Mouse (Mus musculus) G1E (cell line): Measurements from ENCODE around the gene 6030468B19Rik.

ENCODE experiments used
- CTCF ChIP-seq: IDR thresholded peaks from 2 replicates; pipeline ENCODE4 v1.5.1; 2012; ENCODE audit warnings: low read depth, low read length, inconsistent platforms, mixed read lengths
- GATA1 ChIP-seq: IDR thresholded peaks from 2 replicates; pipeline ENCODE4 v1.6.1; 2012; ENCODE audit warnings: borderline replicate concordance, low read length, inconsistent platforms, mixed read lengths
- POLR2AphosphoS5 ChIP-seq: IDR thresholded peaks from 2 replicates; pipeline ENCODE4 v1.6.1; 2012; ENCODE audit warnings: low read depth, low read length, inconsistent platforms; ENCODE audit not compliant: insufficient replicate concordance

- TF ChIP-seq CTCF (no peak), GATA1 (no peak), POLR2AphosphoS5 (no peak)
Measured at GRCm38 (mm10) chr11:117748628-117749027, 48.8 kb upstream of the 6030468B19Rik start.
